Mouse (Mus musculus) liver, embryonic 15.5 days (tissue): ENCODE measurements around the gene Ccdc69. TPM values are rescaled to one million over a fixed set of nuclear protein-coding genes. Genes with fewer than 3 reads are reported as not detected.

ENCODE experiments used
- ATAC-seq: fragments of 200-750 bp; cut with Nextera tagmentation; 2 replicates; pipeline ENCODE4 v1.8.0; 2017; ENCODE audit warnings: moderate number of reproducible peaks, mild to moderate bottlenecking, moderate library complexity; ENCODE audit not compliant: insufficient read depth
- H3K27ac ChIP-seq: fragments of 300-500 bp; sonication (generic); replicated peaks from 2 replicates; pipeline ENCODE4 v1.5.1; 2015; ENCODE audit warnings: mild to moderate bottlenecking, inconsistent platforms
- H3K27me3 ChIP-seq: fragments of 300-500 bp; sonication (generic); 2 replicates; pipeline ENCODE4 v1.6.1; 2015; ENCODE audit warnings: mild to moderate bottlenecking, inconsistent platforms
- H3K36me3 ChIP-seq: fragments of 300-500 bp; sonication (generic); replicated peaks from 2 replicates; pipeline ENCODE4 v1.6.1; 2015; ENCODE audit warnings: moderate library complexity, mild to moderate bottlenecking, inconsistent platforms
- H3K4me1 ChIP-seq: fragments of 300-500 bp; sonication (generic); replicated peaks from 2 replicates; pipeline ENCODE4 v1.6.1; 2015; ENCODE audit warnings: inconsistent platforms
- H3K4me2 ChIP-seq: fragments of 300-500 bp; sonication (generic); 2 replicates; pipeline ENCODE4 v1.6.1; 2015; ENCODE audit warnings: moderate library complexity, mild to moderate bottlenecking, inconsistent platforms
- H3K4me3 ChIP-seq: fragments of 300-500 bp; sonication (generic); replicated peaks from 2 replicates; pipeline ENCODE4 v1.5.1; 2015; ENCODE audit warnings: mild to moderate bottlenecking, inconsistent platforms
- H3K9ac ChIP-seq: fragments of 300-500 bp; sonication (generic); 2 replicates; pipeline ENCODE4 v1.6.1; 2015; ENCODE audit warnings: moderate library complexity, mild to moderate bottlenecking, inconsistent platforms
- H3K9me3 ChIP-seq: fragments of 300-500 bp; sonication (generic); replicated peaks from 2 replicates; pipeline ENCODE4 v1.6.1; 2016; ENCODE audit warnings: inconsistent platforms
- WGBS: fragments of 180-500 bp; shearing (Covaris S2); methylation state at CpG from one replicate; pipeline ENCODE4 v1.1.7; 2015; ENCODE audit warnings: mixed read lengths; ENCODE audit not compliant: insufficient replicate concordance; 5-methylcytosine and 5-hydroxymethylcytosine counted together
- polyA plus RNA-seq: library from polyadenylated mRNA; unstranded; fragments of >200 nt; fragmentation: Nextera tagmentation; extraction: Ambion mirVana; gene quantifications from 2 replicates; pipeline ENCODE4 v1.2.1, GENCODE M21; 2015

The Ccdc69 gene
- polyA plus RNA-seq, 1 experiment from 2014 or later = 1.4 TPM

- Histone ChIP-seq H3K36me3 (peaks cover 6% of the 10 kb centered on the region; the same call in 1 of the 2 replicates), H3K9me3 (no peaks in the 10 kb centered on the region), H3K4me3 (no peak overlapping the region), H3K9ac (no peak overlapping the region), H3K4me2 (peak overlapping the region; percentile 34), H3K4me1 (peaks cover 76% of the 10 kb centered on the region), H3K27me3 (no peaks in the 10 kb centered on the region), H3K27ac (peak overlapping the region; percentile 66)
- peak; percentile 58 for ATAC-seq
- WGBS = 11% methylated on average over 10 of the region's 10 CpGs
Observed at GRCm38 (mm10) chr11:55023049-55023564, 54.8 kb downstream of the Ccdc69 start.

GRCm38 (mm10) chr11:55022508-55022907, 55.4 kb downstream of the Ccdc69 start:
- H3K9me3 ChIP-seq = no peaks in the 10 kb centered on the region
- H3K4me2 ChIP-seq = peak overlapping the region; percentile 34
- H3K36me3 ChIP-seq = peaks cover 9% of the 10 kb centered on the region; the same call in 1 of the 2 replicates
- peaks cover 73% of the 10 kb centered on the region for H3K4me1 ChIP-seq
- no peak for ATAC-seq
- H3K4me3 ChIP-seq = no peak overlapping the region
- 0 out of 2 replicates have a peak overlapping the region, but pooled peaks have one; percentile 5 for H3K27ac ChIP-seq
- H3K9ac ChIP-seq = no peak overlapping the region
- no peaks in the 10 kb centered on the region for H3K27me3 ChIP-seq
- WGBS = 35% methylated on average over 5 of the region's 5 CpGs

- WGBS = 47% methylated on average over 6 of the region's 6 CpGs
- ATAC-seq = no peak
- H3K4me2 ChIP-seq = no peak overlapping the region
- no peak overlapping the region for H3K27ac ChIP-seq
- H3K27me3 ChIP-seq = no peaks in the 10 kb centered on the region
- no peak overlapping the region for H3K9ac ChIP-seq
- no peaks in the 10 kb centered on the region for H3K9me3 ChIP-seq
- peaks cover 9% of the 10 kb centered on the region; the same call in 1 of the 2 replicates for H3K36me3 ChIP-seq
- no peak overlapping the region for H3K4me3 ChIP-seq
- peaks cover 67% of the 10 kb centered on the region for H3K4me1 ChIP-seq
Observed at GRCm38 (mm10) chr11:55021859-55022258, 56.1 kb downstream of the Ccdc69 start.

GRCm38 (mm10) chr11:55021458-55021857, 56.5 kb downstream of the Ccdc69 start:
- no peak overlapping the region for H3K9ac ChIP-seq
- H3K36me3 ChIP-seq = peaks cover 9% of the 10 kb centered on the region; the same call in 1 of the 2 replicates
- no peak overlapping the region for H3K4me2 ChIP-seq
- H3K9me3 ChIP-seq = no peaks in the 10 kb centered on the region
- no peak for ATAC-seq
- no peak overlapping the region for H3K4me3 ChIP-seq
- H3K27ac ChIP-seq = no peak overlapping the region
- H3K4me1 ChIP-seq = peaks cover 64% of the 10 kb centered on the region
- no peaks in the 10 kb centered on the region for H3K27me3 ChIP-seq

GRCm38 (mm10) chr11:55019711-55020110, 58.2 kb downstream of the Ccdc69 start:
- WGBS = 69% methylated on average over 2 of the region's 2 CpGs
- Histone ChIP-seq H3K4me3 (no peak overlapping the region), H3K4me1 (peaks cover 63% of the 10 kb centered on the region), H3K9me3 (no peaks in the 10 kb centered on the region), H3K27ac (no peak overlapping the region), H3K36me3 (peaks cover 16% of the 10 kb centered on the region; the same call in 1 of the 2 replicates), H3K27me3 (no peaks in the 10 kb centered on the region), H3K9ac (no peak overlapping the region), H3K4me2 (no peak overlapping the region)
- no peak for ATAC-seq

- Histone ChIP-seq H3K9me3 (no peaks in the 10 kb centered on the region), H3K27me3 (no peaks in the 10 kb centered on the region), H3K36me3 (peaks cover 19% of the 10 kb centered on the region; the same call in 1 of the 2 replicates), H3K4me2 (no peak overlapping the region), H3K4me3 (no peak overlapping the region), H3K27ac (no peak overlapping the region), H3K4me1 (peaks cover 46% of the 10 kb centered on the region), H3K9ac (no peak overlapping the region)
- ATAC-seq = no peak
- WGBS = 56% methylated on average over 6 of the region's 6 CpGs
Observed at GRCm38 (mm10) chr11:55018034-55018433, 59.9 kb downstream of the Ccdc69 start.

- WGBS = 66% methylated on average over 2 of the region's 2 CpGs
- no peak overlapping the region for H3K4me2 ChIP-seq
Observed at GRCm38 (mm10) chr11:55017201-55017600, 60.7 kb downstream of the Ccdc69 start.

GRCm38 (mm10) chr11:55016758-55017157, 61.2 kb downstream of the Ccdc69 start:
- Histone ChIP-seq H3K9me3 (no peaks in the 10 kb centered on the region), H3K4me3 (no peak overlapping the region), H3K27ac (no peak overlapping the region), H3K4me1 (peaks cover 33% of the 10 kb centered on the region), H3K9ac (no peak overlapping the region), H3K4me2 (no peak overlapping the region), H3K27me3 (no peaks in the 10 kb centered on the region), H3K36me3 (peaks cover 19% of the 10 kb centered on the region; the same call in 1 of the 2 replicates)
- WGBS = 48% methylated on average over 1 of the region's 1 CpGs
- ATAC-seq = no peak

More at GRCm38 (mm10) chr11:55017201-55017600, 60.7 kb downstream of the Ccdc69 start:
- ATAC-seq = no peak
- Histone ChIP-seq H3K27ac (no peak overlapping the region), H3K4me3 (no peak overlapping the region), H3K27me3 (no peaks in the 10 kb centered on the region), H3K9me3 (no peaks in the 10 kb centered on the region), H3K9ac (no peak overlapping the region), H3K4me1 (peaks cover 38% of the 10 kb centered on the region), H3K36me3 (peaks cover 19% of the 10 kb centered on the region; the same call in 1 of the 2 replicates)

GRCm38 (mm10) chr11:55015831-55016241, 62.1 kb downstream of the Ccdc69 start:
- peaks cover 26% of the 10 kb centered on the region; the same call in 1 of the 2 replicates for H3K36me3 ChIP-seq
- H3K27ac ChIP-seq = no peak overlapping the region
- ATAC-seq = no peak
- peaks cover 25% of the 10 kb centered on the region for H3K4me1 ChIP-seq
- WGBS = 68% methylated on average over 9 of the region's 9 CpGs
- no peak overlapping the region for H3K9ac ChIP-seq
- no peak overlapping the region for H3K4me2 ChIP-seq
- H3K4me3 ChIP-seq = no peak overlapping the region
- no peaks in the 10 kb centered on the region for H3K9me3 ChIP-seq
- no peaks in the 10 kb centered on the region for H3K27me3 ChIP-seq

- no peak for ATAC-seq
- no peak overlapping the region for H3K4me3 ChIP-seq
- no peak overlapping the region for H3K4me2 ChIP-seq
- H3K9ac ChIP-seq = no peak overlapping the region
- peaks cover 32% of the 10 kb centered on the region; the same call in 1 of the 2 replicates for H3K36me3 ChIP-seq
- peaks cover 20% of the 10 kb centered on the region for H3K4me1 ChIP-seq
- 72% methylated on average over 3 of the region's 3 CpGs for WGBS
- no peaks in the 10 kb centered on the region for H3K27me3 ChIP-seq
- no peaks in the 10 kb centered on the region for H3K9me3 ChIP-seq
- H3K27ac ChIP-seq = no peak overlapping the region
Observed at GRCm38 (mm10) chr11:55015264-55015663, 62.7 kb downstream of the Ccdc69 start.

GRCm38 (mm10) chr11:55013802-55014201, 64.1 kb downstream of the Ccdc69 start:
- WGBS = 71% methylated on average over 6 of the region's 6 CpGs
- peaks cover 46% of the 10 kb centered on the region; the same call in 1 of the 2 replicates for H3K36me3 ChIP-seq
- H3K4me2 ChIP-seq = no peak overlapping the region
- peaks cover 9% of the 10 kb centered on the region; the same call in 1 of the 2 replicates for H3K4me1 ChIP-seq
- no peaks in the 10 kb centered on the region for H3K27me3 ChIP-seq
- no peak overlapping the region for H3K9ac ChIP-seq
- no peak overlapping the region for H3K4me3 ChIP-seq
- H3K9me3 ChIP-seq = no peaks in the 10 kb centered on the region
- H3K27ac ChIP-seq = no peak overlapping the region
- ATAC-seq = peak; percentile 67
